Mouse (Mus musculus) ES-Bruce4 (cell line): ENCODE measurements around the gene Krtap3-3. TPM values are rescaled to one million over a fixed set of nuclear protein-coding genes. Genes with fewer than 3 reads are reported as not detected.

Experiments used
- H3K27ac ChIP-seq: 2 replicates; pipeline ENCODE4 v1.5.1; 2012; ENCODE audit warnings: low read length, inconsistent platforms; ENCODE audit not compliant: insufficient read depth
- H3K27me3 ChIP-seq: 2 replicates; pipeline ENCODE4 v1.6.1; 2012; ENCODE audit warnings: mild to moderate bottlenecking, low read length, inconsistent platforms; ENCODE audit not compliant: control insufficient read depth, poor library complexity, insufficient read depth, severe bottlenecking
- H3K36me3 ChIP-seq: 2 replicates; pipeline ENCODE4 v1.6.1; 2012; ENCODE audit warnings: inconsistent platforms, mild to moderate bottlenecking, low read length, moderate library complexity; ENCODE audit not compliant: control insufficient read depth, poor library complexity, insufficient read depth, severe bottlenecking
- H3K4me1 ChIP-seq: one replicate; pipeline ENCODE4 v1.8.1; 2011; ENCODE audit warnings: low read length; ENCODE audit not compliant: control insufficient read depth, insufficient read depth
- H3K4me3 ChIP-seq: 2 replicates; pipeline ENCODE4 v1.5.1; 2011; ENCODE audit warnings: low read depth, mild to moderate bottlenecking, low read length
- H3K9ac ChIP-seq: 2 replicates; pipeline ENCODE4 v1.6.1; 2012; ENCODE audit warnings: low read depth, mild to moderate bottlenecking, inconsistent platforms; ENCODE audit not compliant: poor library complexity, severe bottlenecking
- H3K9me3 ChIP-seq: replicated peaks from 2 replicates; pipeline ENCODE4 v1.6.1; 2012; ENCODE audit warnings: mild to moderate bottlenecking, low read length, inconsistent platforms; ENCODE audit not compliant: control insufficient read depth, poor library complexity, insufficient read depth, severe bottlenecking
- CTCF ChIP-seq: IDR thresholded peaks from one replicate; pipeline ENCODE4 v1.8.1; 2011; ENCODE audit warnings: low read depth, low read length
- EP300 ChIP-seq: IDR thresholded peaks from 2 replicates; pipeline ENCODE4 v1.6.1; 2011; ENCODE audit warnings: low read depth, low read length; ENCODE audit not compliant: insufficient read depth
- POLR2A ChIP-seq: IDR thresholded peaks from one replicate; pipeline ENCODE4 v1.8.1; 2011; ENCODE audit warnings: low read length; ENCODE audit not compliant: insufficient read depth
- polyA plus RNA-seq: library from polyadenylated mRNA; stranded (reverse); fragments of >200 nt; gene quantifications from 2 replicates; pipeline ENCODE4 v1.2.4, GENCODE M21; 2011; ENCODE audit warnings: low read depth; ENCODE audit not compliant: missing spikeins, insufficient read depth, insufficient read length

Gene Krtap3-3
- polyA plus RNA-seq, 1 experiment = not detected

GRCm38 (mm10) chr11:99581051-99581450 is 30.4 kb upstream of the Krtap3-3 start:
- H3K9me3 ChIP-seq = no peaks in the 10 kb centered on the region
- H3K9ac ChIP-seq = no peak overlapping the region
- H3K27me3 ChIP-seq = no peaks in the 10 kb centered on the region
- H3K4me3 ChIP-seq = no peak overlapping the region
- no peaks in the 10 kb centered on the region for H3K4me1 ChIP-seq
- no peaks in the 10 kb centered on the region for H3K36me3 ChIP-seq
- H3K27ac ChIP-seq = no peak overlapping the region
- TF ChIP-seq CTCF (no peak), POLR2A (no peak), EP300 (no peak)

- no peak within 1 kb of the TSS for H3K27ac ChIP-seq
- H3K36me3 ChIP-seq = no peaks in the 10 kb centered on the region
- no peak for TF ChIP-seq EP300
- no peak for TF ChIP-seq CTCF
- TF ChIP-seq POLR2A = no peak
- no peaks in the 10 kb centered on the region for H3K4me1 ChIP-seq
- H3K27me3 ChIP-seq = no peaks in the 10 kb centered on the region
- no peaks in the 10 kb centered on the region for H3K9me3 ChIP-seq
- no peak within 1 kb of the TSS for H3K9ac ChIP-seq
- no peak within 1 kb of the TSS for H3K4me3 ChIP-seq
Observed at GRCm38 (mm10) chr11:99580636-99581035, 30.0 kb upstream of the Krtap3-3 start, which contains the start of gene Krtap1-5. Gene Krtap1-5 (minus strand): TSS chr11:99581016.

- no peak for TF ChIP-seq POLR2A
- TF ChIP-seq CTCF = peak; percentile 73
- TF ChIP-seq EP300 = no peak
- H3K9me3 ChIP-seq = no peaks in the 10 kb centered on the region
- no peaks in the 10 kb centered on the region for H3K27me3 ChIP-seq
- no peaks in the 10 kb centered on the region for H3K36me3 ChIP-seq
- H3K9ac ChIP-seq = no peak overlapping the region
- H3K4me1 ChIP-seq = no peaks in the 10 kb centered on the region
- no peak overlapping the region for H3K4me3 ChIP-seq
- no peak overlapping the region for H3K27ac ChIP-seq
Observed at GRCm38 (mm10) chr11:99574106-99574505, 23.4 kb upstream of the Krtap3-3 start.

GRCm38 (mm10) chr11:99573164-99573563 is 22.5 kb upstream of the Krtap3-3 start:
- Histone ChIP-seq H3K36me3 (no peaks in the 10 kb centered on the region), H3K27ac (no peak overlapping the region), H3K9me3 (no peaks in the 10 kb centered on the region), H3K9ac (no peak overlapping the region), H3K27me3 (no peaks in the 10 kb centered on the region), H3K4me1 (no peaks in the 10 kb centered on the region), H3K4me3 (no peak overlapping the region)
- no peak for TF ChIP-seq CTCF
- TF ChIP-seq EP300 = no peak
- no peak for TF ChIP-seq POLR2A

GRCm38 (mm10) chr11:99566530-99566929 is 15.9 kb upstream of the Krtap3-3 start, which contains the start of gene Krtap3-1:
Gene Krtap3-1 (minus strand): TSS chr11:99566630.
- Histone ChIP-seq H3K27ac (no peak within 1 kb of the TSS), H3K9ac (no peak within 1 kb of the TSS), H3K4me1 (no peaks in the 10 kb centered on the region), H3K9me3 (no peaks in the 10 kb centered on the region), H3K36me3 (no peaks in the 10 kb centered on the region), H3K4me3 (no peak within 1 kb of the TSS), H3K27me3 (no peaks in the 10 kb centered on the region)
- no peak for TF ChIP-seq EP300
- no peak for TF ChIP-seq POLR2A
- TF ChIP-seq CTCF = no peak

GRCm38 (mm10) chr11:99562580-99562979 is 11.9 kb upstream of the Krtap3-3 start:
- Histone ChIP-seq H3K27me3 (no peaks in the 10 kb centered on the region), H3K9me3 (no peaks in the 10 kb centered on the region), H3K4me3 (no peak overlapping the region), H3K36me3 (no peaks in the 10 kb centered on the region), H3K9ac (no peak overlapping the region), H3K4me1 (no peaks in the 10 kb centered on the region), H3K27ac (no peak overlapping the region)
- TF ChIP-seq CTCF = no peak
- TF ChIP-seq EP300 = no peak
- no peak for TF ChIP-seq POLR2A
